Mouse (Mus musculus): ENCODE measurements around the gene Cacna2d3.

Gene Cacna2d3

DNA sequence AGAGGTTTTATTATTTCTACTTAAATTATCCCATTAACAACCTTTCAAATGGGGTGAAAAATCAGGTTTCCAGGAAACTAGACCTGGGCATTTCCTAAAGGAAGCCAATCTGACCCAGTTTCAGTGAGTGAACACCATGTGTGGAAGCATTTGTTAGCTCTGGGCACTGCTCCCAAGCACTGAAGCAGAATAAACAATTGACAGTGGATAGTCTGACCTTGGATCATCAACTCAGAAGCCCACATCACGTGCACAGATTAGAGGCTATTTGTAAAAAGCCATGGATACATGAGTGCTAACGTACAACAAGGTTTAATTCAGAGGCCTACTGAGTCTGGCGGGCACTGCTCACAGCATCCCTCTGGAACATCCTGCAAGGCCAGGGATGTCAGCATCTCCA, 82.4 kb downstream of the Cacna2d3 start:
- no peak for DNase-seq

DNA sequence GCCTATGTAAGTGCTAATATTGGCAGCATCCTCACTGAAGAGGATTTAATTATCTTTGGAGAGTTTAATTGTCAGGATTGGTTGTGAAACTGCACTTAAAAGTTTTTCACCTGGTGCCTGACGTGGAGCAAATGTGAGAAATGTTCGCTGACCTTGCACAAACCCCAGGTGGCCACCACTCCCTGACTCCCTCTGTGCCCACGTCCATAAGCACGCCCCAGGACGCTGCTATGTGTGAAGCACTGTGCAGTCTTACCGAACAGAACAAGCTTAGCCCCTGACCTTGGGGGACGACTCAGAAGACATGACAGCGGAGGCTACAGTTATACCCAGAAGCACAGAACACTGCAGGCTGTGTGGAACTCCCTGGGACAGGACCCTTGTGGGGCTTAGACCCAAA, 93.5 kb downstream of the Cacna2d3 start:
- no peak for DNase-seq

GRCm38 (mm10) chr14:29612436-29612835, 109.2 kb downstream of the Cacna2d3 start:
- DNase-seq: no peak

DNA sequence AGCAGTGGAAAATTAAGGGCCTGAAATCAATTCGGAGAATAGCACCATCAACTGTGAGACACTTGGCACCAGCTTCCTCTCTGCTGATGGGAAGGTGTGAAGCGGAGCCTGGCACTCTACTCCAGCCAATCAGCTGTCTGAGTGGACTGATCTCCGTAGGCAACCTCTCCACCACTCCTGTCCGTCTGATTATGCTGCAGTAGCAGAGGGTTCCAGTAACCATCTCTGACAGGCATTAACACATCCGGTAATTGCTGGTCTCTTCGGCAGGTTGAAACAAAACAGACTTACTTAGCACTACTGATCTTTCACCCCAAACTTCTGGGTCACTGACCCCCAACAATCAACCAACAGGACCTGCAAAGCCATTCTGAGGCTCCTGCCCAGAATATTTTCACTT, 112.9 kb downstream of the Cacna2d3 start:
- no peak for DNase-seq

GRCm38 (mm10) chr14:29599428-29599827, 122.2 kb downstream of the Cacna2d3 start:
- no peak for DNase-seq

DNA sequence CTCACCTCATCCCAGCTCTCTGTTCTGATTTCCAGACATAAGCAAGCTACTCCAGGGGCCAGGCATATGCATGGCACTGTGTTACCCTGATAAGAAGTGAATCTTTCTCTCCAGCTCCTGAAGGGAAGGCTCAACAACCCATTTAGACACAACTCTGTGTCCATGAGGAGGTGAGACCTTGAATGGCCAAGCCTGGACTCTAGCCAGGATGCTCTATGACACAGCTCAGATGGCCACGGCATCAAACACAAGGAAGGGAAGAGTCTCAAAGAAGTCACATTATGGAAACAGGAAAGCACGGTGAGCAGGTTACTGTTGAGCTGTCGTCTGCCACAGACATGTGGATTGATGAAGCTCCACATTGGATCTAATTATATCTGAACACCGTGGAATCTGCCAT, 128.8 kb downstream of the Cacna2d3 start:
- DNase-seq: no peak

- no peak for DNase-seq
Observed at GRCm38 (mm10) chr14:29589628-29590027, 132.0 kb downstream of the Cacna2d3 start.

GRCm38 (mm10) chr14:29581961-29582360, 139.7 kb downstream of the Cacna2d3 start:
- DNase-seq: no peak

- no peak for DNase-seq
Observed at GRCm38 (mm10) chr14:29577786-29578185, 143.9 kb downstream of the Cacna2d3 start.

- no peak for DNase-seq
Observed at GRCm38 (mm10) chr14:29575551-29575950, 146.1 kb downstream of the Cacna2d3 start.

GRCm38 (mm10) chr14:29562704-29563103, 159.0 kb downstream of the Cacna2d3 start:
- DNase-seq: no peak

DNA sequence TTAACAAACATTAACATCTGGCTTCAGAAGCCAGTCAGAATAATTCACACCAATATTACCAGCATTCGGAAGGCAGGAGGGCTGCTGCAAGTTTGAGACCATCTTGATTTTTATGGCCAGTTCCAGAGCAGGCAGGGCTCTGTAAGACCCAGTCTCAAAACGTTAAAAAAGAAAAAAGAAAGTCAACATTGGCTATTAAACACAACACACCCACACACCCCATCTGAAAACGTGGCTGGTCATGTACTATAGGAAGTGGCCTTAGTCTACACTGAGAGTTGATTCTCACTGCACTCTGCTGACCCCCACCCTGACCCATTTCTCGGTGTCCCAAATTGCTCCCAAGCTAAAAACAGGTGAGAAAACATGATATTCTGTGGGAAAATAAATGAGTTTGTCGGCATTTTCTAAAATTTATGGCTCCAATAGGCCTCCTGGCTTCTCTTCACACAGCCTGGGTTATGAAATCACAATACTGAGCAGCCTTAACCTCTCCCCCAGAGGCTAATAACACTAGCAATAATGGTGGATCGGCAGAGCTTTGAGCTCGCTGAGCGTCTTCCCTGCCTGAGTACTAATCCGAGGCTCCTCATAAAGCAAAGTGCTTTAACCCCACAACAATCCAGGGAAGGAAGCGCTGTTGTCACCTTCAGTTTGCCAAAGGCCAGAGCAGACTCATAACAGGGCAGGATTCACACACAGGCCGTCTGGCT, 160.4 kb downstream of the Cacna2d3 start:
- no peak for DNase-seq

DNA sequence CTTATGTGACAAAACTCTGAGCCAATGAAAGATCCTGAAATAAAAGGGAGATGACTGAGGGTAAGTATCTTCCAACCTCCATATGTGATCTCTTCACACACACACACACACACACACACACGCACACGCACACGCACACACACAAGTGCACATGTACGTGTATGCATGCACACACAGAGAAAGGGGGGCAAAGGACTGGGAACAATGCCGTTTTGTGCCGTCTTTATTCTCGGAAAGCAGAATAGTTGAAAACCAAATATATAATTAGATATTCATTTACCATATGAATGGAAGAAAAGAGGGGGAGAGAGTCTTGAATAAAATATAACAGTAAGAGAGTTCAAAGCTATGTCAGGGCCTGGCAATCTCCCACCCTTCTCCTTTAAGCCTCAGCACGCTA, 163.2 kb downstream of the Cacna2d3 start:
- no peak for DNase-seq

- no peak for DNase-seq
Observed at GRCm38 (mm10) chr14:29556152-29556551, 165.5 kb downstream of the Cacna2d3 start.

- no peak for DNase-seq
Observed at GRCm38 (mm10) chr14:29552471-29552870, 169.2 kb downstream of the Cacna2d3 start.

DNA sequence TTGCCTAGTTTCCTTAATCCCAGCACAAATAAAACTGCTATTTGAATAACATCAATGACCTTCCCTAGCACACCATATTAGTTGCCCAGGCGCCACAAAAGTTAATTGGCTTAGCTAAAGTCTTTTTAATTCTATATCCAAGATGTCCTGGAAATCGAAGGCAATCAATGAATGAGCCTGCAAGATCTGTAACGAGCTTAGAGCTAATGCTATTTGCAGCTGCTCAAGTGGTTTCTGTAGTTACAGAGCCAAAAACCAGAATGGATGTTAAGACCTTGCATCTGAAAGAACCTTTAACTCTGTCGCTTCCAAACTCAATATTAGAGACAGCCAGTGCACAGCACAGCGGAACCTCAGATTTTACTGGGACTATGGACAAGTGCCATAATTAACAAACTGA, 173.0 kb downstream of the Cacna2d3 start:
- DNase-seq: no peak

GRCm38 (mm10) chr14:29530516-29530915, 191.1 kb downstream of the Cacna2d3 start:
- no peak for DNase-seq

DNA sequence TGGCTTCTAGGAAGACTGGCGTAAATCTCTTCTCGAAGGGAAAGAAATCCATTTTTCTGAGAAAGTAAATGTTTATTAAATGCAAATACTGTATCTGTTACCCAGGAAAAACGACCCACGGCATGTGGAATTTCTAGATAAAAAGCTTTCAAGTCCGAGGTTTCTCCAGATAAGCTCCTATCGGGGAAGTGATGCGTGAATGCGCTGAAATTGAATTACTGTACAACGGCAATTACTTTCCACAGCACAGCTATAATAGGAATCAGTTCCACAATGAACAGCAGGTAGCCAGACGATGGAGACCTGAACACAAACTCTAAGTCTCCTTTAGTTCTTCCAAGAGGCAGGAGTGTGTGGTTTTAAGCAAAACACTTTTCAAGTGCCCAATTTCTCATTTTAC, 193.0 kb downstream of the Cacna2d3 start:
- DNase-seq: no peak

DNA sequence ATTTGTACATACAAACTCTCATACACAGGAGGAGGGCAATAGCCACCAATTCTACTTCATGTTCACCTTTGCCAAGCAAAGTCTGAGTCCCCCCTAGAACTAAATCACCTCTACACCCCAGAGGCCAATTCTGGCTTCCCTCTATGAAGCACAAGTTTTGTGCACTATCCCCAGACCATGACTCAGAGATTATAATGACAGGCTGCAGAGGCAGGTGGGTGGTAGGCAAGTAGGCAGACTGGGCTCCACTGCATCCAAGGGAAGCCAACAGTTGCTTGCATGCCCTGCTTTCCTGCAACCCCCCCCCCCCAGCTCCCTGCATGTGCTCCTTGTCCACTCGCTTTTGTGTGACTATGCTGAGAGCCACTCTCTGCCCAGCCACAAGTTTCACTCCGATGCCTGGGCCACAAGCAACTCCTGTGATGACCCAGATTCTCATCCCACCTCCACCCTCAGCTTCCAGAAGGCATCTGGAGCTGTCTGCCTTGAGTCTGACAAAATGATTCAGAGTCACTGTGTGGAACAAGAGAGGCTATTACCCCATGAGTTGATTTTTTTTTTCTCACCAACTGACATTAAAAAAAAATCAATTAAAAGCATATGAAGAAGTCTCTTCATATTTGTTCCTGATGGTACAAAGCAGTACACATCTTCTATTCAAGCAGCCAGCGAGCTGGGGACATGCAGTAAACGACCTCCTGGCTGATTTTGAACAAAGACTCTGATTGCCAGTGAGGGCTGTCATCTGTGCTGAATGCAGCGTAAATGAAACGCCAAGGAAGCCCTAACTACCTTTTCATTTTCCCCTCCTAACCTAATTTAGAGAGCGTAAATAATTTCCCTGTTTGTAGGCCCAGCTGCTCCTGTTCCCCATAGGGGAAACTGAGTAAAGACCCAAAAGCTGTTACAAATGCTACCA, 201.7 kb downstream of the Cacna2d3 start:
- no peak for DNase-seq

GRCm38 (mm10) chr14:29502667-29503066, 219.0 kb downstream of the Cacna2d3 start:
- DNase-seq: no peak

DNA sequence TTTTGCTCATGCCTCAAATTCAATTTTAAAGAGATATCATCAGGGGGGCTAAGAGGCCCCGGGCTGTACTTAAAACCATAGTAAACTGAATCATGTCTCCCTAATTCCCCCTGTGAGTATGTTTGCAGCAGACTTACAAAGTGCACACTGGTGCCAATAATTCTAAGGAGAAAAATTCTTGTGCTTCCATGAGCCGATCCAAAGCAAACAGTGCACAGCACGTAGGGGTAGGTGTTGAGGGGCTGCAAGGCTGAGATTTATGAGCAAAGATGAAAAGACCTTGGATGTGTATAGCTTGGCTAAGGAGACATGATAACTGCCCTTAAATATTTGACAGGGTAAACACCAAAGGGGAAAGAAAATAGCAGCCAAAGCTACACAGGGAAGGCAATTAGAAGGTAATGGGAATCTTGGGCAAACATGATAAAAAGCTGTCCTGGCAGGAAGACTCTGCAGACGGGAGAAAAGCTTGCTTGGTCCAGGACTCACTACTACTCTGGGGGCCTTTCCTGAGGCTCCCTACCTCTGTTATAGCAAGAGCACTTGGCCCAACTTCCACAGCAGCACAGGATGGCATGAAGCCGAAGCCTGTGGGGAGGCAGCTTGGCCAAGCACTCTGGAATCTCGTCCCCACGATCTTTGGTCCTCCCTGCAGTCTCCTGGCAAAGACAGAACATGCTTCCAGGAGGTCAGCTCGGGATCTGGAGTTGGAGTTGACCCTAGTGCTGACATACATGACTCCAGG, 222.9 kb downstream of the Cacna2d3 start:
- no peak for DNase-seq

DNA sequence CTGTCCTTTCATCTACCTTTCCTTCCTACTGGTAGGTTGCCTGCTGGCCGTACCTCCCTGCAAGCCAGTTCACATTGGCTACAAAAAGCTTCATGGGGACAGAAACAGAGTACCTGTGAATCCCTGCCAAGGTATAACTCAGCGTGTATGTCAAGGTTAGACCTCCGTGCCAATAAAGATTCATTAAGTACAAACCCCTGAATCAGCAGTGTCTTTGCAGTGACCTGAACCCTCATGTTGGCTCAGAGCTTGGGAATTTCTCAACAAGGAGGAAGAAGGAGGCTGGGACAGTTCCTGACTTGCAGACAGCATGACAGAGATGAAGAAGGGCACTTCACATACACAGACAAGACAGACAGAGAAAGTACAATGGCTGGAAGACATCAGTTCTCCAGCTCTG, 225.1 kb downstream of the Cacna2d3 start:
- no peak for DNase-seq

GRCm38 (mm10) chr14:29491786-29492185, 229.9 kb downstream of the Cacna2d3 start:
- DNase-seq: no peak
